Mouse (Mus musculus) B cell, adult 2 months (primary cell): ENCODE measurements around the gene Myg1.
A peak's percentile ranks its signal among the peaks of the same experiment; 100 is the strongest.

Experiments used
- DNase-seq, 2 experiments: peaks; one replicate each; pipeline ENCODE4 v3.0.0; 2022

Gene Myg1

GRCm38 (mm10) chr15:102331610-102332015 lies at the start of gene Myg1:
Gene Myg1, plus strand, starts transcription at chr15:102331709.
- peak; percentile 90 to 91 for DNase-seq

GRCm38 (mm10) chr15:102282463-102283292 lies 48.8 kb upstream of the Myg1 start:
- no peak for DNase-seq

DNA sequence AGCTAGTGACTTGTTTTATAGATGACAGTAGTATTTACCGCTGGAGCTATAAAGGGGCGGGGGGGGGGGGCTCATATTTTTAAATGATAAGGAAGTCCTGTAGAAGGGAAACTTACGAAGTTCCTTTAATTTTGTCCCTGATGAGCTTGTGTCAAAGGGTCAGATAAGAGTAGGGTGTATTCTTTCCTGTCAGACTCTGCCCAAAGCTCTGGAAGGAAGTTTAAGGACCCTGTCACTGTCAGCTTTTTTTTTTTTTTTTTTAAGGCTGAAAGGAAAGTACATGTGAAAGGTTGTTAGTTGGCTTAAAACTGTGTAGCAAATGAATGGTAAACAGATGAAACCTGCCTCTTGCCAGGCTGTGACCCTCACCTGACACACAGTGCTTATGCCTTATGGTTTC lies 47.9 kb upstream of the Myg1 start:
- no peak for DNase-seq

DNA sequence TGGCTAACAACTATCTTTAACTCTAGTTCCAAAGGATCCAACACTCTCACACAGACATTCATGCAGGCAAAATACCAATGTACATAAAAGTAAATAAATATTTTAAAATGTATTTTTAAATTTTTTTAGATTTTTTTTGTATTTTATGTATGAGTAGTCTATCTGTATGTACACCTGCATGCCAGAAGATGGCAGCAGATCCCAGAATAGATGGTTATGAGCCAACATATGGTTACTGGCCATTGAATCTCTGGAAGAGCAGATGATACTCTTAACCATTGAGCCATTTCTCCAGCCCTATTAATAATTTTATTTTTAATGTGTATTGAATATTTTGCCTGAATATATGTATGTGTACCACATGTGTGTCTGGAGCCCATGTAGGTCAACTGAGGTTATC lies 44.1 kb upstream of the Myg1 start:
- DNase-seq = peak; percentile 59 to 61

GRCm38 (mm10) chr15:102295633-102296367 lies 35.7 kb upstream of the Myg1 start, which contains the start of gene Espl1:
Gene Espl1, plus strand, starts transcription at chr15:102296266.
- DNase-seq = peak; percentile 96 to 97

DNA sequence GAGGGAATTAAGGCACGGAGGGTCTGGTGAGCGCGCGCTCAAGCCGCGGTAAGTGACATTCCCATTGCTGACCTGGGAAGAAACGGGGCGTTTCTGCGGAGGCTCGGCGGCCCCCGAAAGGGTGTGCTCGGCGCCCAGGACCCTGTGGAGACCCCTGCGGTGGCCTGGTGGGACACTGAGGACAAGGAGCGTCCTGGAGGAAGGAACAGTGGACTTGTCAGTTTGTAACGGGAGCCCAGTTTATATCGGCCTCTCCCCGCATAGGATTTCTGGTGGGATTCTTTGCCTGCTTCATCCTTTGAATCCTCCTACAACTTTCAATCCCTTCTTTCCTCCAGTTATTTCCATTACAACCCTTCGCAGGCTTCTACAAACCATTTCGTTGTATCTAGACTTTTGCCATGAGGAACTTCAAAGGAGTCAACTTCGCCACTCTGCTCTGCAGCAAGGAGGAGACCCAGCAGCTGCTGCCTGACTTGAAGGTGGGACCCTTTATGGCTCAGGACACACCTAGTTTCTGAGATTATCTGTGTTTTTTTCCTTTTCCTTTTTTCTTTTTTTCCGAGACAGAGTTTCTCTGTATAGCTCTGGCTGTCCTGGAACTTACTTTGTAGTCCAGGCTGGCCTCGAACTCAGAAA lies 35.0 kb upstream of the Myg1 start:
- DNase-seq = no peak

DNA sequence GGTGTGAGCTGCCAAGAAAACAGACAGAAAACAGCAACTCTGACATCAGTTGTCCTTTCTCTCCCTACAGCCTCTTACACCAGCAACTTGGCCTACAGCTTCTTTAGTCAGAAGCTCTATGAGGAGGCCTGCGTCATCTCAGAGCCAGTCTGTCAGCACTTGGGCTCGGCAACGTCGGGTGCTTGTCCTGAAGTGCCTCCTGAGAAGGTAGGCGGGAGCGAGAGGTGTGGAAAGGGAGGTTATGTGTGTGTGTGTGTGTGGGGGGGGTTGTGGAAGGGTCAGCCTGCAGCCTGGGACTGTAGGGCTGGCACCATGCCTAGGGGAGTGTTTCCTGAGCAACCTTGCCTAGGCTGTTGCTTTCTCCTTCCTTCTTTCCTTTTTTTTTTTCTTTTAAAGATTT lies 29.0 kb upstream of the Myg1 start:
- no peak for DNase-seq

- no peak for DNase-seq
These were observed 22.8 kb upstream of the Myg1 start for GRCm38 (mm10) chr15:102308717-102309116.

- no peak for DNase-seq
These were observed 21.2 kb upstream of the Myg1 start for GRCm38 (mm10) chr15:102310074-102310845.

DNA sequence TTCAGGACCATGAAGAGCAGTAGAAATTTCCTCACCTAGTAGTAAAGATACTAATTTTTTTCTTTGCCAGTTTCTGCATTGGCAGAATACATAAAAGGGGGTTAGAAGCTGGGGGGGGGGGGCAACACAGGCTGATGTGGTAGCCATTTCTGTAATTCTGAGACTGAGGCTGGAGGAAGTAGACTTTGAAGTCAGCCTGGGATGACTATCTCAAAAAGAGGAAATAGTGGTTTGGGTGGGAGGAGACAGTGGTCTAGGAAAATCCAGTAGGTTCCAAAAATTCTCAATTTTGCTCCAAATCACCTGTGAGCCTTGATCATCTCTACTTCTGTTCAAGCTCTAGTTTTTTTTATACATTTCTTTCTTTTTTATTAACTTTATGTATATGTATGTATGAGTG lies 20.0 kb upstream of the Myg1 start:
- no peak for DNase-seq

DNA sequence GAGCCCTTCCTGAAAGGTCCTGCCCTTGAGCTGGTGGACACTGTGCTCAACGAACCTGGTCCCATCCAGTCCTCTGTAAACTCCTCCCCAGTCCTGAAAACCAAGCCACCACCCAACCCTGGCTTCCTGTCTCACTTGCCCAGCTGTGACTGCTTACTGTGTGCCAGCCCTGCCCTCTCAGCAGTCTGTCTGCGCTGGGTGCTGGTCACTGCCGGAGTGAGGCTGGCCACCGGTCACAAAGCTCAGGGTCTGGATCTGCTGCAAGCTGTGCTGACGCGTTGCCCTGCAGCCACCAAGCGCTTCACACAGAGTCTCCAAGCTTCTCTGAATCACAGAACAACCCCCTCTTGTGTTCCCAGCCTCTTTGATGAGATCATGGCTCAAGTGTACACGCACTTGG lies 16.2 kb upstream of the Myg1 start:
- DNase-seq = no peak

GRCm38 (mm10) chr15:102316263-102316662 lies 15.2 kb upstream of the Myg1 start:
- peak; percentile 75 to 76 for DNase-seq

- DNase-seq = peak; percentile 26 to 28
These were observed 6.6 kb upstream of the Myg1 start for GRCm38 (mm10) chr15:102324654-102325473.

GRCm38 (mm10) chr15:102326022-102326576 lies 5.4 kb upstream of the Myg1 start, which contains the start of gene Pfdn5:
Gene Pfdn5, plus strand, starts transcription at chr15:102326116.
- DNase-seq = peak; percentile 87

DNA sequence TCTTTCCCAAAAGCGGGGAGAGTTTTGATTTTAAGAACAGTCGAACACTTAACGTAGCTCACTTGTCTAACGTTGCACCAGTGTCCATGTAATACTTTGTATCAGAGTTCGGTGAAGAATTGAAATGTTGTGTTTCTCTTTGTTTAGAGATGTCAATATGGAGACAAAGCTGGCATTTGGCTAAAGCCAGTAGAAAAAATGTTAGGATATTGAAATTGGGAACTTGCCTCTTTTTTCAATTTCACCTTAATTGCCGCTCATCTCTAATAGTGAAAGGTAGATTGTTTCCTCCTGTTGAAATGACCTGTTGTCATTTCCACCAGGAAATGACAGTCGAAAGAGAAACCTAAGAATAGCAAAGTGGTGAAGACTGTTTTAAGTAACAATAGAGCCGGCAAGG lies 4.6 kb upstream of the Myg1 start:
- DNase-seq = no peak

DNA sequence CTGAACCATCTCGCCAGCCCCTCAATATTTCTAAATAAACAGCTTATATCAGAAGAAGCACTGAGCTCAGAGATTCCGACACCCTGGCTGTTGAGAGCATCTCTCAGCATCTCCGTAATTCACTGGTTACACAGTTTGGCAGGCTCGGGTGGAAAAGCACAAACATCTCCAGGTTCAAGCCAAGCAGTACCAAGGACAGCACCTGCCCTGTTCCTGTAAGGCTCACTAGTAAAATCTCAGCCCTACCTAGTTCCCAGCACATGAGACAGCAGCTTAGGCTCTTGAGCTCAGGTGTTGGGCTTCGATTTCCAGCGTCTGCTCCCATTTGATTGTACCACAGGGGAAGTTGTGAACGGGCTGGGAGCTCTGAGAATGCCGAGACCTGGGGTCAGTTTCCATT lies 3.7 kb downstream of the Myg1 start:
- no peak for DNase-seq

DNA sequence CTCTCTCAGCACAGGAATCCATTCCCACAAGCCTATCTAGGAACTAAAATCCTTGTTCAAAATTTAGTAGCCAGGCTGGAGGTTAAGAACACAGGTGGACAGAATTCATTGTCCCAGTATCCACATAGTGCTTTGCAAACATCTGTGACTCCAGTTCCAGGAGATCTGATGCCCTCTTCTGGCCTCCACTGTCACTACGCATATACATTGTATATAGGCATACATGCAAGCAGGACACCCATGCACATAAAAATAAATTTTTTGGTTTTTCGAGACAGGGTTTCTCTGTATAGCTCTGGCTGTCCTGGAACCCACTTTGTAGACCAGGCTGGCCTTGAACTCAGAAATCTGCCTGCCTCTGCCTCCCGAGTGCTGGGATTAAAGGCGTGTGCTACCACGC lies 4.4 kb downstream of the Myg1 start:
- peak; percentile 39 to 47 for DNase-seq

GRCm38 (mm10) chr15:102336946-102337345 lies 5.4 kb downstream of the Myg1 start:
- no peak for DNase-seq

DNA sequence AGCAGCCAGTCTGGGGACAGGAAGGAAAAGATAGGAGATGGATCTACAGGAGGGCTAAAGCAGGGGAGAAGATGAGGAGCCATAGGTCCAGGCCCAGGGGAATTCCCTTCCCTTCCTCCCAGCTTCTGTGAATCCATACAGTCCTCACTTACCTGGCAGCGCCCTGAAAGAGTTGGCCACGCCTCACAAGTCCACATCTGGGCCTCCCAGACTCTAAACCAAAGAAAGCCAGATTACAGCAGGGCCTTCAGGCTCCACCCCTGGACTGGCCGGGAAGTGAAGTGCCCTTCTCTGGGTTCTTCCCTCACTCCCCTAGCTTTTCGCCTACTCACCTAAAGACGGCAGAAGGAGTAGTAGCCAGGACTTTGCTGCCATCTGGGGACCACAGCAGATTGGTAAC lies 8.1 kb downstream of the Myg1 start:
- DNase-seq = no peak

- DNase-seq = peak; percentile 71 to 75
These were observed 10.1 kb downstream of the Myg1 start for GRCm38 (mm10) chr15:102341580-102341979.

GRCm38 (mm10) chr15:102344490-102344889 lies 13.0 kb downstream of the Myg1 start:
- DNase-seq = no peak
